Mouse (Mus musculus) cerebellum, adult (tissue): ENCODE measurements at regions not wholly inside any gene's neighbourhood (a gene's known extent, or its start where the extent isn't known, plus 50 kb on each side); places are given as distances from the start of the nearest gene placed in this dataset.

ENCODE experiments used
- ATAC-seq: cut with Nextera tagmentation; 2 replicates; pipeline ENCODE4 v1.9.2; 2017; ENCODE audit warnings: mild to moderate bottlenecking, moderate library complexity, mixed read lengths; ENCODE audit not compliant: insufficient number of reproducible peaks, low FRiP score, low TSS enrichment

DNA sequence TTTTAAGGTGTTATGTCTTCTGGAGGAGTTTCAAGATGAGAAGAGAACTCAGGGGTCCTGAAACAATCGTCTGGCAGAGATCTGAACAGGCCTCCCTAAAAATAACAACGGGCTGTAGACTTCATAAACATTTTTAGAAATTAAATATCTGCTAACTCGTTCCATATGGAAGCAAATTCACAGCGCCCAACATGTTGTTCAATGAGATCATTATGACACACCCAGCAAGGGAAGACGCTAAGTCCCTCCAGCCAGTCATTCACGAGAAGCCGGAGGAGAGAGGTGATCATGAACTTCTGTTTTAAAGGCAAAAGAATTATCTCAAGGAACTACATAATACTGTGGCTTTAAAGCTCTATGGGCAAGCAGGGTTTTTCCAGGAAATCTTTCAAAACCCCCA, 334.8 kb downstream of the Efna5 start:
- ATAC-seq = no peak

DNA sequence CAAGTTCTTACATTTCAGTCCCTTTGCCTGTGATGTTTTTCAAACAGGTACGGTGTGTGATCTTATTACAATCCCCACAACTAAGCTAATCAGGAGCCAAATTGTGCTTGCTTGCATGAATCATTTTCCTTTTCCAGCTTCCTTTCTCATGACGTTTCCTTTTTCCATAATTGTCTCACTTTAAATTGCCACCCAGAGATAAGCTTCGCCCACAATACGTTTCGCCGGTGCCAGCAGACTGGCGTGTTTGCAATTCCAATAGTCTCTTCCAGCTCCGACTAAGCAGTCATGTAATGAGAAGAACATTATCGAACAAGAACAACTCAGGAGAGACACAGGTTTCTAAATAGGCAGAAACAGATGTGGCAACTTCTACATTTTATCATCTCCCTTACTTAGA, 335.8 kb downstream of the Efna5 start:
- ATAC-seq = no peak

DNA sequence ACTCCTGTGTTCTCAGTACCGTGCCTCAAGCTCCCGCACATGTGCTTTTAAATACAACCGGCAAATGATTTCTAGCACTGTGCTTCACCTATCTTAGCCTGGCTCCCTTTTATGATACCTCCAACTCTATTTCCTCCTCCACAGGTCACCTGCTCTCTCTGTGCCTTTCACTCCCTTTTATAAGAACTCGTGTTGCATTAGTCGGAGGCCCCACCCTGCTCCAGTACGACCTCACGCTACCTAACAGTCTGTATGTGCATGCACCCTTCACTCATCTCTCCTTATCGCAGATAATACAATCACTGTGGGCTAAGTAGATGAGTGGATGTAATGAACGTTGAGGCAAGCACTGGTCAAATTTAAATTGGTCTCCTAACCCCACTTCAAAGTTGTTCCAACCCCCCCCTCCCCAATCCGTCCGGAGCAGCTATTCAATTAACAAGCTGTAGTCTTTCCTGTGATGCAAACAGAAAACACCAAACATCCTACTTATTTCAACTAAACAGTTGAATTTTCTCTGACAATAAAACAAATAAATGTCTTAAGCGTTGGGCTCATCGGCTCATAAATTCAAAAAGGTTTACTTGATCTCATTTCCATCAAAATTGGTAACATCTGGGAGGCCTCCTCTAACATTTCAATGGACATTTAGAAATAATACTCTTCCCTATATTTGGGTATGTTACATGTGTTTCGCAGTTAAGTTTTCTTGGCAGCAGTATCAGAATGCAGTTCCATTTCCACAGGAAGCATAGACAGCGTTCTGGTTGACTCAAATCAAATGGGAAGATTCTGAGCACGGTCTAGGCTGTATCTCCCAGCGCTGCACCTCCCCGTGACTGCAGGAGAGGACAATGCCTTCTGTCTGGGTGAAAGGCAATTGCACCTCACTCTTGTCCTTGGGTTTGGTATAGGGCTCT, 337.8 kb downstream of the Efna5 start:
- ATAC-seq = no peak

DNA sequence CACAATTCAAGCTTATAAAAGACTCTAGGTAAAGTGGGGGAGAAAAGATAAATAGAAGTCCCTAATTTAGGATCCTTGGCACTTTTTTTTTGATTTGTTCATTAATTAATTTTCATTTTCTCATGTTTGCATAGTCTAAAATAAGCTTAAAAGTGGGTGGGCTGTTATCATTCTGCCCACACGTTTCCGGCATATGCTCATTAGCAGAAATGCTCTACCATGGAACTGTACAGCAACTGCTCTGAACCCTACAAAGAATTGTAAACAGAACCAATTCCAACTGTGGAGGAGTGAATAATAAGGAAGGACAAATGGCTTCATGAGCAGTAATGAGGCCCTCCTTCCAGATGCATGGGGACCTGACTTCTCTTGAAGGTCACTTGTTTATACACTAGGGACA, 351.2 kb downstream of the Efna5 start:
- ATAC-seq = no peak

DNA sequence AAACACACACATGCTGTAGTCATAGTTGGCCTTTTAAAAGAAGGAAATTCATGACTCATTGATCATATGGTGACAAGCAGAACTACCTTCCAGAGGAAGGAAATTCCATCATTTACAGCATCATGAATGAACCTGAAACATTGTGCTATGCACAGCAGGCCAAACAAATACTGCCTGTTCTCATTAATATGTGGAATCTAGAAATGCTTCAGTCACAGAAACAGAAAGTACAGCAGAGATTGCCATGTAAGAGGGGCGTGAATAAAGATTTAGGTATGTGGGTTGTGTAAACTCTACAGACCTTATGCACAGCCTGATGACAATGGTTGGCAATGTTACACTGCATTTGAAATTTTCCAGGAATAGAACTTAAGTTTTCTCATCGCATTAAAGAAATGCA, 353.6 kb downstream of the Efna5 start:
- ATAC-seq = no peak

DNA sequence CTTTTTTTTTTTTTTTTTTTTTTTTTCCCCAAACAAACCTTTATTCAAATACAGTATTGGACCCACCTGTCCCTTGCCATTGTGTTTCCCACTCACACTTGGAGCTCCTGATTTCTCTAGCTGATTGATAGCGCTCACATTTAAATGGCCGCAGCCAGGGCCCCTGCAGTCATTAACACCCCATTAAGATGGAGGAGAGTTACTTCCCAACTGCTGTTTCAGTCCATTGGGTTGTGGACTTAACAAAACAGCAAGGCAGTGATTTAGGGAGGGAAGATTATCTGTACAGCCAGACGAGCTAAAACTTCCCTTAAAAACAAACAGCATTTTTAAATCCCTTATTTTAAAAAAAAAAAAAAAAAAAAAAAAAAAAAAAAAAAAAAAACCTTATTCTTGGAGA, 367.5 kb downstream of the Efna5 start:
- ATAC-seq = no peak

DNA sequence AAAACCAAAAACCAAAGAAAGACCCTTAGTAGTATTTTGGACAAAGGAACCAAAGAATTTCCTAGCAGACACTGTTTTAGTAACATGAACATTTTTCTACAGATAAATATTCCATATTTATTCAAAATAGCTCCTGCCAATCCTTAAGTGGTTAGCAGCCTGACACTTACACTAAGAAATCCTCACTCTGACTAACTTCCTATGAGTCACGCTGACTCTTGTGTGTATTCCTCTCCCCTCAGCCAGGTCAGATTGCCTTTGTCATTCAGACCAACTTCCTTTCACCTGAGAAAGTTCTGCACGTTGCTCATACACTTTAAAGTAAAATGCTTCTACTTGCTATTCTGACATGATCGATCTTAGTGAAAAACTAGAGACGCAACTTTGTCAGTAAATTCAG, 370.9 kb downstream of the Efna5 start:
- no peak for ATAC-seq

DNA sequence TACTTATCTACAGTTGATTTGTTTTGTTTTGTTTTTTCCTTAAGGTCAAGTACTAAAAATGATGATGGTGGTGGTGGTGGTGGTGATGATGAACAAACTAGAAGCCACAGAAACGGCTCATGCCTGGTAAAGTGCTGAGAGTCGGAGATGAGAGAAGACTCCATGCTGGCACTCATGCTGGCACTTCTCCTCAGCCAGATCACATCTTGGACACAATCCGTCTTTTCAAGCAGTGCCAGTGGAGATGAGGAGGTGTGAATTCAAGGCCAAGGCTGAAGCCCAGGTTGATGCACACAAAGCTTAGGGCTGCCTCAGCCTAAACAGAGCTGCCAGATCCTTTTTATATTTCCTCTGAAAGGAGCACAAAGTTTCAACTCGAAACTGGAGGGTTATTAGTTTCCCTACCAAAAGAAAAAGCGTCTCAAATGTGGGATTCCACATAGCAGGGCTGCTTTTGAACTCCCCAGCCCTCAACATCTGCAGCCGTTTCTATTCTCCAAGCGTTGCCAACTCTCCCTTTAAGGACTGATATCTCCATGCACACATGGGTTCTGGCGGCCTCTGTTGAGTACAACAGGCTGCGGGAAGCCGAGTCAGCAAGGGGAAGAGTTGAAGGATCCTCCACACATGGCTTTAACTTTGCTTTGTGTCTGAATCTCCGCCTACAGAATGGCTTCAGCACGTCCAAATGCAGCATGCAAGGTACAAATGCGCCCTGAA, 373.2 kb downstream of the Efna5 start:
- ATAC-seq = no peak

DNA sequence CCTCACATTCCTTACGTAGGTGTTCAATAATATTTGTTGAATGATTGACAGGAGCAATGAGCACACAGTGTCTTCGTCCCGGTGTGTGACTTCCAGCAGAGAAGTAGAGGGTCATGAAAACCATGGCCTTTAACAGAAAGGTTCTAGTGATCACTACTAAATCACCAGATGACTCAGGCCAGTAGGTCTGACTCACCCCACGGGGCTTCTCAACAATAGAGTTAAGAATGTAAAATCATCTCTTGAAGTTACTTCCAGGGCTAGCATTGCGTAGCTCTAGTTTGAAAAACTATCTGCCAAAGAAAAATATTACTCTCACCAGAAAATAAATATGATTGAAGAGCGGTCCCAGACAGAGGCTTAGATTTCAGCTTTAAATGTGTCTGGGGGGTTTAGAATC, 376.4 kb downstream of the Efna5 start:
- no peak for ATAC-seq

DNA sequence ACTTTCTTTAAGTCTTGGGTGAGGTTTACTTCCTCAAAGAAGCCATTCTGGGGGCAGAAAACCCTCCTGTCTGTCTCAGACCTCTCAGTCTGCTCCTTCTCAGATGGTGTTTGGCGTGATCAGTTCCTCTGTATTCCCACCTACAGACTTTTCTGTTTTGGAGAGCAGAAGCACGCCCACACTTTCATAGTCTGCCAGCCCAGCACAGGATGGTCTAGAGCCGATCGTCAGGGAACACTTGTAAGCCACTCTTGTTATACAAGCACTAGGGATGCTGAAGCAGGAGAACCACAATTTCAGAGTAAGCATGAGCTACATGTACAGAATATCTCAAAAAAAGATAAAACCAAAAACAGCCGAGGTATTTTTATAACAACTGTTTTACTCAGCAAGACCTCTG, 410.4 kb downstream of the Efna5 start:
- no peak for ATAC-seq

DNA sequence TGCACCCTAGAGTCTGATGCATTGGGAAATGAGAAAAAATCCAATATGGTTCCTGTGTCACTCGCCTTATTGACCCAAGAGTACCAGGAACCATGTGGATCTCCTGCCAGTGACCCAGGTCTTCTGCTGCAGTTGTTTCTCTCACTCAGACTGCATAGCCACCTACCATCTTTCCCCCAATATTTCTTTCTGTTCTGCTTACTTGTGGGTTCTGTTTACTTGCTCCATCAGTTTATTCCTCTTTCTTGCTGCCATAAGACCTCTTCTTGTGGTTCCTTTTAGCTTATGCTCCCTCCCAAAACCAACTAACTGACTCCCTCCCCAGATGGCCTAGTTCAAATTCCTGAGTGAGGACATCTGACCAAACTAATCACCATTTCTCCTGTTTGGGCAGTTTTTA, 411.8 kb downstream of the Efna5 start:
- ATAC-seq = no peak

DNA sequence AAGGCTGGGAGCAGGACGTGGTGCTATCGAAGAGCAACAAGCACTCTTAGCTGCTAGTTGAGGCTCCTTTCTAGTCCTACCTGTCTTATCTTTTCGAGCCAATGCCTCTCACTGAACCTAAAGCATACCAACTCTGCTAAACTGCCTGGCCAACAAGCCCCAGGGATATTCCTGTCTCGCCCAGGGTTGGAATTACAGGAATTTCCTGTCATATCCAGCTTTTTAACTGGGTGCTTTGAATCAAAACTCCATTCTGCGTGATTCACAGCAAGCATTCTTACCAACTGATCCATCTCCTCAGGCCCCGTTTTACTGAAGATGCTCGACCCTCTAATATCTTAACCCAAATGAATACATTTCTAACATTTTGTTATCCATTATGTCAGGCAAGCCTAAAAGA, 412.3 kb downstream of the Efna5 start:
- ATAC-seq = no peak

DNA sequence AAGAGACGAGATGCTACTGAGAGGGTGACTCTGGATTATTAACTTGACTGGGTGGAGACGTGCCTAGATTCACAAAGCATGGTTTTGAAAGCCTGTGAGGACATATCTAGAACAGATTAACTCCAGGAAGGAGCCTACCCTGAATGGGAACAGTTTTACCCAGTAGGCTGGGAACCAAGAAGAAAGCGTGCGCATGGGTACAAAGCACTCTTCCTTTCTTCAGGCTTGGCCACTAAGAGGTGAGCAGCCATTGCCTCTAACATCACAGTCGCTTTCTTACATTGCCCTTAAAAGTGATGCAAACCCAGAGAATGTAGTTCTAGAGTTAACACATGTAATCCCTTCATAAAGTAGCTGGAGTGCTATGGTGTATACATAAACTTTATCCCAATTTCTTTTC, 414.0 kb downstream of the Efna5 start:
- no peak for ATAC-seq

DNA sequence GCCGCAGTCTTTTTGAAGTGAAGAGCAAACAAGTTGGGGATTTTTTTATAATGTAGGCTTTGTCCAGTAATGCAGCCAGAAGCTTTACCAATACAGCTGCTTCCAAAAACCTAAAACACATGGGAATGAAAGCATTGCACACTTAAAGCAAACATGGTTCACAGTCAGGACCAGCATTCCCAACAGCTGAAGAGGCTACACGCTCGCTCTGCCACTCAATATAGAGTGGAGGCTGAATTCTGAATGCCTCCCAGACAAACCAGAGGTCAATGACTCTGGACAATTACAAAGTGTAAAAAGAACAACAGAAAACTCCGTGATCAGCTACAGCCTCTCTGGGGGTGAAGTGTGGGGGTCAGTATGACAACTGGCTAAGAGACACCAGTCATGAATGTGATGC, 416.1 kb downstream of the Efna5 start:
- no peak for ATAC-seq

DNA sequence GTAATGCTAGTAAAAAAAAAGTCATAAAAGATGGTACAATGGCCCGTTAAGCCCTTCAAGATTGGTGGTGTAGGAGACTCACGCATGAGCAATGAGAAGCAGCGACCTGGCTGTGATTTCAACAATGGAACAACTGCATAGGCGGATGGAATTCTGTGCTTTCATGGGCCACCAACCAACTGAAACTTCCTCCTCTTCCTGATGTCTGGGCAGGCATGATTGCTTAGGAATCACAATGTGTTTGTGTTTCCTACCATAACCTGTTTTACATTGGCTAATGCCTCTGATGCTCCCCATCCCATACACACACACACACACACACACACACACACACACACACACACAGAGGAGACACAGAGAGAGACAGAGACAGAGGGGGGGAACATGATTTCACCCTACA, 416.9 kb downstream of the Efna5 start:
- no peak for ATAC-seq

DNA sequence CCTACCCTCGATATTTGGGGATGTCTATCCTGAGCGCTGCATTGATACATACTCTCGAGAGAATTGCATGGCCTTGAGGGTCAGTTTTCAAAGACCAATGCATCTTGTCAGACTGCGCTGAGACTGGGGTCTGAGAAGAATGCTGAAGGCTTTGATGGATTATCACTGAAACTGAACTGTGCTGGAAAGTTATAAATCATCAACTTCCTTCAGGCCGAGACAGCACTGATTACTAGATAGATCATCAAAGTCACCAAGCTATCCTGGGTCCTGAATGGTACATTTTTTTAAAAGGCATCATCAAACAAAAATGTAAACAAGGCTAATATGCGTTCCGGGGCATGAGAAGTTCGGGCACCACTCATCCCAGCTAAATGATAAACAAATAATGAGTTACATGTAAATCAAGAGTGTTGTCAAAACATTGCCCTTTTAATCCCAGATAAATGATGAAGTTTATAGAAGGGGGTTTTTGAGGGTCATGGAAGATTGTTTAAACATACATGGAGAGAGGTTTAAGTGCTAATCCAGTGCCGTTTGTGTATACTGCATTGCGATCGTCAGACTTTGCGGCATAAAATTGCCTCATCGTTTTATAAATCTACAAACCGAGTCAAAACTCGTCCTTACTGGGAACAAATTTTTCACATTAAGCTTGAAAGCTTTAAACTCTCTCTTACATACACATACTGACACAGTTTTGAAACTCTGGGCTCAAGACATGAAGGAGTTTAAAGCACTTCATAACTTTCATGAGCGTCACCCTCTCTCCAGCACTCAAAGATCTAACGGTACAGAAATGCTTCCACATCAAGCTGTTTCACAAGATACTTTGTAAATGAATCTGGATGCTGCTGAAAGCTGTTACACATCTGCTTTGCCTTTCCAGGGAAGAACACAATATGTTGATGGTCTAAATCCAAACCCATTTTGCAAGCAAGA, 419.5 kb downstream of the Efna5 start:
- ATAC-seq = no peak

DNA sequence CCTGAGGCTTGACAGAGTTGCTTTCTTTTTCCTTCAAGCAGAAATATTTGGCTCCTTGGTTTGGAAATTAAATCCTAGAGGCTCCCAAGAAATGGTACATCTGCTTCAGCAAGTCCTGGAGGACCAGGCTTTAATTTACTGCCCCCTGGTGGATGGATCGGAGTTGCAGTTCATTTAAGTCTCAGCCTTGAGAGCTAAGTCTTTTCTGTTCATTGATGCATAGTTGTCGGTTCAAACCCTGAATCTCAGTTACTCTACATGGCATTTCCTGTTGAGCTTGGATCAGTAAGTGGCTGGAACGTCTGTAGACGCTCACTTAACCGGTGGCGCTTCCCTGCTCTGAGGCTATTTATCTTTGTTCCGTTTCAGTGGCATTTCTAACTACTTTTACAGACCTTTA, 422.2 kb downstream of the Efna5 start:
- no peak for ATAC-seq

DNA sequence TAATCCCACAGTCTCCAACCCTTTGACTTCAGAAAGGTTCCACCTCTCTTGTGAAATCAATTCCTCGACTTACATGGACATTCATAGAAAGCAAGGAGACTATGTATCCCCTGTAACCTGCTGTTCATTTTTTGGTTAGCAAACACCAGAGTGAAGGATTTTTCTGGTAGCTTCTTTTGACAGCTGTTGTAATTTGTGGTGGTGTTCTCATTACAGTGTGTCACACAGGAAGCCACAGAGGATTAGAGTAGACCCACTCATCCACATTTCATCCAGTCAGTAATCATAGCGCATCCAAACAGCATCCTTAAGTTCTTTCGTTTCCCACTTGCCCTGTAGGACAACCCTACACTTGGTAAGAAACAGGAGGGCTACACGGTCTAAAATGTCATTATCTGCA, 443.1 kb downstream of the Efna5 start:
- ATAC-seq = no peak

DNA sequence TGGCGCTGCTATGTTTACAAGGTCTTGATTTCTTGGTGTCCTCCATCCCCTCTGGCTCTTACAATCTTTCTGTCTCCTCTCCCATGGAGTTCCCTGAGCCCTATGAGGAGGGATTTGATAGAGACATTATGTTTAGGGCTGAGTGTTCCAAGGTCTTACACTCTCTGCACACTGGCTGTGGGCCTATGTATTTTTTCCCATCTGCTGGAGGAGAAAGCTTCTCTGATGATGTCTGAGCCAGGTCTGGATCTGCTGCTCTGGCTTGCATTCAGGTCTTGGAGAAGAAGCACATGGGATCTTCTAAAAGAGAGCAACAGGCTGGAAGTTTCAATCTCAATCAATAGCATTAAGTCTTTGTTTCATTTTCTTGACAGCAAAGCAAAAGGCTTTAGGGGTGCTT, 445.1 kb downstream of the Efna5 start:
- no peak for ATAC-seq

DNA sequence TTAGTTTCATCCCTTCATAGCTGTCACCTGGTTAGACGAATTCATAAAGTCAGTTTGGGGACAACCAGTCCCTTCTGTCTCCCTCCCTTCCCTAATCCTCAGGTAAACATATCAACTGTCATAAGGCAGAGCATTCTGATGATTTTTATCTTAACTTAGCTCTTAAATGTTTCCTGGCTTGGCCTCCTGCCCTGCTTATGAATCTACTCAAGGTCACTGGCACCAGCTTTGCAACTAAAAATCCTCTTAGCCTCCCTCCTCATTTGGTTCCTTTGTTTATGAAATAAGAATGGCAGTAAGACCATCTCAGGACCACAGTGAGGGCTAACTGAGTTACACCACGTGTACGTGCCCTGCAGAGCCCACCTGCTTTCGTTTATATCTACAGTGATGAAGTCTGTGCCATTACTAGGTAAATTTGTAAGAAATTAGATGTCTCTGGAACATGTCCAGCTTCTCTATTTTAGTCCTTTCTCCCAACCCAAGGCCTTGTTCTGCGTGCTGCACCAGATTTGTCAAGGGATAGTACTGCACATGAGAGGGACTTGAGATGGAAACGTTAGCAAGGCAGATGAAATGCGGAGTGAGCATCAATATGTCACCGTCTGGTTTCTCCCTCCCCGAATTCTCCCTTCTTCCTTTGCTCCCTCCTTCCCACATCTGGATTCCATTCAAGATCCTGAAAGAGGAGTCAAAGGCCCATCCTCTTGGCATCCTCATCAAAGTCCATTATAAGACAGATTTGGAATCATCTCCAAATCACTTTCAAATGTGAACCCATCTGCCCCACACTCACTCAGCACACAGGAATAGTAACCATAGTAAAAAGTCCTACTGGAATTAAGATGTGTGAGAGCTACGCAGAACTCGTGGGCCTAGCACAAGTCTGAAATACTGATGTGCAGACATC, 457.4 kb downstream of the Efna5 start:
- ATAC-seq = no peak
